Mouse (Mus musculus) kidney, adult 2 months (tissue): Measurements from ENCODE around the gene 4930469K13Rik. TPM values are rescaled to one million over a fixed set of nuclear protein-coding genes. Genes with fewer than 3 reads are reported as not detected.

Source experiments
- DNase-seq: peaks from one replicate; pipeline ENCODE4 v3.0.0; 2021
- H3K27ac ChIP-seq: fragments of 200-500 bp; 2 replicates; pipeline ENCODE4 v1.5.1; 2012; ENCODE audit warnings: low read depth, low read length, control low read depth, inconsistent platforms; ENCODE audit not compliant: insufficient read depth
- H3K27me3 ChIP-seq: fragments of 200-500 bp; replicated peaks from 2 replicates; pipeline ENCODE4 v1.6.1; 2012; ENCODE audit warnings: mild to moderate bottlenecking, moderate library complexity, low read length, inconsistent platforms; ENCODE audit not compliant: control insufficient read depth, insufficient read depth
- H3K36me3 ChIP-seq: fragments of 200-500 bp; 2 replicates; pipeline ENCODE4 v1.6.1; 2012; ENCODE audit warnings: mild to moderate bottlenecking, moderate library complexity, low read length, inconsistent platforms; ENCODE audit not compliant: control insufficient read depth, insufficient read depth
- H3K4me1 ChIP-seq: fragments of 200-500 bp; 2 replicates; pipeline ENCODE4 v1.6.1; 2011; ENCODE audit warnings: low read length; ENCODE audit not compliant: control insufficient read depth, insufficient read depth
- H3K4me3 ChIP-seq: fragments of 200-500 bp; 2 replicates; pipeline ENCODE4 v1.5.1; 2011; ENCODE audit warnings: mild to moderate bottlenecking, low read depth, low read length, control low read depth; ENCODE audit not compliant: insufficient read depth
- CTCF ChIP-seq: fragments of 200-500 bp; conservative IDR thresholded peaks from 2 replicates; pipeline ENCODE4 v1.5.1; 2011; ENCODE audit warnings: low read depth, mild to moderate bottlenecking, control low read depth, low read length, moderate library complexity, mixed read lengths; ENCODE audit not compliant: insufficient read depth, insufficient read length
- POLR2A ChIP-seq: fragments of 200-500 bp; IDR thresholded peaks from one replicate; pipeline ENCODE4 v1.6.1; 2011; ENCODE audit warnings: low read depth, low read length, control low read depth
- WGBS: fragments of 180-500 bp; shearing (Covaris S2); methylation state at CpG from one replicate; pipeline ENCODE4 v1.1.7; 2018; 5-methylcytosine and 5-hydroxymethylcytosine counted together
- polyA plus RNA-seq: library from polyadenylated mRNA; depleted of rRNA; stranded (reverse); fragments of >200 nt; gene quantifications from 2 replicates; pipeline ENCODE4 v1.2.3, GENCODE M21; 2012

Gene 4930469K13Rik
- polyA plus RNA-seq, 1 experiment = 3.5 TPM

DNA sequence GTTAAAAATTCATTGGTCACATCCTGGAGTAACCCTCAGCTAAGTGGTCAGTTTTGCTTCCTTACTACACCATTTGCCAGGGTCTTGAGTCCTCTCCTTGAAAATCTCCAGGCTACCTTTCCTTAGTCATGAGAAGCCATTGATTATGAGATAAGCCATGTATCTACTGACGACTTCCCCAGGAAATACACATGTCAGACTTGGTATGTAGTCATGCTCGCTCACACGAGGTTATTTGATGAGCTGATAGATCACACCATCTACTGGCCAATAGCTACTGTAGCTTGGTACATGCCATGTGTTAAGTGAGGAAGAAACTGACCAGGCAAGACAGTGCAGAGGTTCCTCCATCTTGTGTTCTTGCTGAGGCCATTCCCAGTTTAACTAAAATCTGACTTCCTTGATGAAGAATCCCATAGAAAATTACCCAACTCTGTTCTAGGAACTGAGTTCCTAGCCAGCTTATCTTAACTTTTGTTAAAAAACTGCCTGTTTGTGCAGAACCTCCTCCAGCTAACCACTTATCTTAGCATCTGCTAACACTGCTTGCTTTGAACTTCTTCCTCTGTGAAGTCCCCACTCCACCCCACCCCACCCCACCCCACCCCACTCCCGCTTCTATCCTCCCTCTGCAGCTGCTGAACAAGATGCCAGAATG lies 158.8 kb downstream of the 4930469K13Rik start:
- no peak overlapping the region for H3K27ac ChIP-seq
- no peaks in the 10 kb centered on the region for H3K4me1 ChIP-seq
- no peak overlapping the region for H3K4me3 ChIP-seq
- WGBS = 66% methylated on average over 4 of the region's 4 CpGs
- no peaks in the 10 kb centered on the region for H3K27me3 ChIP-seq
- no peak for DNase-seq
- H3K36me3 ChIP-seq = no peaks in the 10 kb centered on the region
- TF ChIP-seq CTCF (no peak), POLR2A (no peak)

DNA sequence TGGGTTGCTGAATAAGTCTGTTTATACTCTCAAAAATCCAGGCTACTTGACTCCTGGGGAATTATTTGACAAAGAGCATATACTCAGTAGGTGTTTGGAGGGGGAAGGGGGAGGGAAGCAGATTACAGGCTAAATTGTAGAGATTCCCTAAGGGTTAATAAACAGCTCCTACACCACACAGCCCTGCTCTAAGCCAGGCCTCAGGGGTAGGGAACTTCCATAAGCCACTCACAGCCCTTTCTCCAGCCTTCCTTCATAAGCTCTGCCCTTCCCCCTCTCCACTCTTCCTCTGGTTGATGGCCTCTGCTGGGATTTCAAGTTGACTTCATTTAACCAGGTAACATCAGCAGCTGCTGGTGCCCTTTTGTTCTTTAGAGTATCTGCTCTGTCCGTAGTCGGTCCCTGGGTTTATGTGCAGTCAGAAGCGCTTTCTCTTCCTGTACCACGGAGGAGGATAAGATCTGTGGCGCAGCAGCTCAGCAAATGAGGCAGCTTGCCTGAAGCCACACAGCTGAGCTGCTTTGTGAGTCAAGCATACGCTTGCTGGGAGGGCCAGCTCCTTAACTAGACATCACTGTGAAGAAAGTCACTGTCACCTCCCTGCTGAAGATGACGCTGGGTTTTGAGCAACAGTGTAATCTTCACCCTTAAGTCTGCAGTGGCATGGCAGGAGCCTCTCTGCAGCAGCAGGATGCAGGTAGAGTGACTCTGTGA lies 159.6 kb downstream of the 4930469K13Rik start:
- DNase-seq = no peak
- Histone ChIP-seq H3K4me3 (no peak overlapping the region), H3K36me3 (no peaks in the 10 kb centered on the region), H3K27ac (no peak overlapping the region), H3K4me1 (no peaks in the 10 kb centered on the region), H3K27me3 (no peaks in the 10 kb centered on the region)
- 54% methylated on average over 7 of the region's 7 CpGs for WGBS
- no peak for TF ChIP-seq POLR2A
- TF ChIP-seq CTCF = no peak

- TF ChIP-seq CTCF = no peak
- no peak for TF ChIP-seq POLR2A
- Histone ChIP-seq H3K27ac (no peak overlapping the region), H3K4me1 (no peaks in the 10 kb centered on the region), H3K36me3 (no peaks in the 10 kb centered on the region), H3K4me3 (no peak overlapping the region), H3K27me3 (no peaks in the 10 kb centered on the region)
- WGBS = 74% methylated on average over 8 of the region's 8 CpGs
- DNase-seq = no peak
Observed at GRCm38 (mm10) chr11:33937641-33938040, 160.7 kb downstream of the 4930469K13Rik start.

DNA sequence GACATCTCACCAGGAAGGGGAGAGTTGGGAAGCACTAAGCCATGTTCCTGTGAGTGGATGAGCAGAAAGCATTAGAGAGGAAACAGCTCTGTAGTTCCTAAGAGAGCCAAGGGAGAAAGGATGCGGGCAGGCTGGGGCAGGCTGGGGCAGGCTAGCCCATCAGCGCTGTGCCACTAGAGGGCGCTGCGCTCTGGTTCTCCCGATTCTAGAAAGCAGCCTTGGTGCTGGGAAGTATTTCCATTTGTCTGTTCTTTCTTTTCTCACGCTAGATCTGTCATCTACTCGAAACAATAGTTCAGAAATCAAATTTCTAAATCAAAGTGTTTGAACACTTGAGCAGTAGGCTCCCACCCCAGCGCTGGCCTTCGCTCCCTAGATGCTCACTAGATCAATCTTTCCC lies 164.1 kb downstream of the 4930469K13Rik start:
- DNase-seq = no peak
- 77% methylated on average over 9 of the region's 9 CpGs for WGBS
- TF ChIP-seq CTCF = no peak
- TF ChIP-seq POLR2A = no peak

DNA sequence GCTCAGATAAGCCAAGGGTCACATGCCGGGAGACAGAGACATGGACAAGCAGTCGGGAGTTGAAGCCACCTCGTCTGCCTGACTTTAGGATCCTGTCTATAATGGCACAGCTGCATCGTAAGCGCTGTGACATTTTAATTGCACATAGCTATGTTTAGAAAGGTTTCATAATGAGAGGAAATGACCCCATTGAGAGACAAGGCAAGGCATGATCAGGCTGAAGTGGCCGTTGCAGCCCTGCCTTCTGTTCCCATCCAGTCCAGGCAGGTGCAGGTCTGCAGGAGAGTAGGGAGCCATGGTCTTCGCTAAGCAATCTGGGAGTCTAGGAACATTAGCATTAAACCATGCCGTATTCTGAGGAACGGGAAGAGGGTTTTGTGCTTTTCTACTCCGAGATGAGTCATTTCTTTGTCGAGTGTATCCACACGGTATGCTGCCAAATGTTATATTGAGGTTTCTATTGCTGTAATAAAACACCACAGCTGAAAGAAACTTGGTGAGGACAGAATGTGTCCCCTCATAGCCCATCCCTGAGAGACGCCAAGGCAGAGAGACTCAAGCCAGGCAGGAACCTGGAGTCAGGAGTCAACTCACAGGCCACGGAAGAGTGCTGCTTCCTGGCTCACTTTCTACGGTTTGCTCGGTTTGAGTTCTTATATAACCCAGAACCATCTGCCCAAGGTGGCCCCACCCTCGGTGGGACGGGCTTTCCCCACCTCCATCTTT lies 165.8 kb downstream of the 4930469K13Rik start:
- TF ChIP-seq POLR2A = no peak
- Histone ChIP-seq H3K36me3 (no peaks in the 10 kb centered on the region), H3K27ac (no peak overlapping the region), H3K4me3 (0 out of 2 replicates have a peak overlapping the region, but pooled peaks have one; percentile 5), H3K27me3 (no peaks in the 10 kb centered on the region), H3K4me1 (no peaks in the 10 kb centered on the region)
- DNase-seq = peak; percentile 43
- WGBS = 26% methylated on average over 18 of the region's 18 CpGs

More for the DNA sequence above, 164.1 kb downstream of the 4930469K13Rik start:
- Histone ChIP-seq H3K36me3 (no peaks in the 10 kb centered on the region), H3K27ac (no peak overlapping the region), H3K4me3 (no peak overlapping the region), H3K4me1 (no peaks in the 10 kb centered on the region), H3K27me3 (no peaks in the 10 kb centered on the region)

DNA sequence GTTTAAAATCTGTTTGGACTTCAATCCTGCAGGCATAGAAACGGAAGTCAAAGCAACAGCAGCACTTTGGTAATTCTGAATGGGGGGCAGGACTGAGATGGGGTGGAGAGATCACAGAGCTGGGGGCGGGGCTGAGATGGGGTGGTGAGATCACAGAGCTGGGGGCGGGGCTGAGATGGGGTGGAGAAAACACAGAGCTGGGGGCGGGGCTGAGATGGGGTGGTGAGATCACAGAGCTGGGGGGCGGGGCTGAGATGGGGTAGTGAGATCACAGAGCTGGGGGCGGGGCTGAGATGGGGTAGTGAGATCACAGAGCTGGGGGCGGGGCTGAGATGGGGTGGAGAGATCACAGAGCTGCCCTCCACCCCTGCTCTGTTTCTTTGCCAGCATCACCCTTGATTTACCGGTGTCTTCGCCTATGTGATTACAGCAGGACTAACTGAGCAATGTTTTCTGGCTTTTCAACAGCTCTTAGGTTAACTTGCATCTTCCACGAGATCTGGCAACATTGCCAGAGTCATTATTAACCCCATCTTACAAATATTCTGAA lies 166.4 kb downstream of the 4930469K13Rik start:
- DNase-seq = peak; percentile 53
- Histone ChIP-seq H3K4me3 (0 out of 2 replicates have a peak overlapping the region, but pooled peaks have one; percentile 5), H3K4me1 (no peaks in the 10 kb centered on the region), H3K27me3 (no peaks in the 10 kb centered on the region), H3K27ac (no peak overlapping the region), H3K36me3 (no peaks in the 10 kb centered on the region)
- TF ChIP-seq POLR2A (no peak), CTCF (no peak)
- 14% methylated on average over 9 of the region's 10 CpGs for WGBS

GRCm38 (mm10) chr11:33929412-33929811 lies 168.9 kb downstream of the 4930469K13Rik start:
- Histone ChIP-seq H3K36me3 (no peaks in the 10 kb centered on the region), H3K27ac (no peak overlapping the region), H3K4me3 (no peak overlapping the region), H3K4me1 (no peaks in the 10 kb centered on the region), H3K27me3 (no peaks in the 10 kb centered on the region)
- no peak for DNase-seq
- TF ChIP-seq CTCF = no peak
- no peak for TF ChIP-seq POLR2A
- WGBS = 76% methylated on average over 11 of the region's 11 CpGs
